Mouse (Mus musculus) thymus, adult 2 months (tissue): Measurements from ENCODE around the gene Dmwd.

Experiments
- CTCF ChIP-seq: fragments of 200-500 bp; IDR thresholded peaks from 2 replicates; pipeline ENCODE4 v1.5.1; 2012; ENCODE audit warnings: mild to moderate bottlenecking, control low read depth, low read length, moderate library complexity, borderline replicate concordance; ENCODE audit not compliant: control insufficient read depth, poor library complexity, insufficient read depth; ENCODE audit errors: extremely low read depth
- POLR2A ChIP-seq: fragments of 200-500 bp; IDR thresholded peaks from 2 replicates; pipeline ENCODE4 v1.6.1; 2012; ENCODE audit warnings: mild to moderate bottlenecking, low read length, control low read depth, moderate library complexity; ENCODE audit not compliant: control insufficient read depth, poor library complexity, insufficient read depth; ENCODE audit errors: extremely low read depth

- TF ChIP-seq CTCF (no peak), POLR2A (no peak)
Observed at GRCm38 (mm10) chr7:19083701-19084100, 7.7 kb downstream of the Dmwd start, which contains the start of gene Dmpk.
